Mouse (Mus musculus) spleen, adult 2 months (tissue): ENCODE results near the gene Robo3.

Experiments
- CTCF ChIP-seq: fragments of 200-500 bp; IDR thresholded peaks from 2 replicates; pipeline ENCODE4 v1.5.1; 2011; ENCODE audit warnings: mild to moderate bottlenecking, inconsistent platforms; ENCODE audit not compliant: insufficient read depth, insufficient read length, insufficient replicate concordance; ENCODE audit errors: extremely low read depth
- POLR2A ChIP-seq: fragments of 200-500 bp; IDR thresholded peaks from 2 replicates; pipeline ENCODE4 v1.6.1; 2011; ENCODE audit warnings: low read depth, low read length, inconsistent platforms

DNA sequence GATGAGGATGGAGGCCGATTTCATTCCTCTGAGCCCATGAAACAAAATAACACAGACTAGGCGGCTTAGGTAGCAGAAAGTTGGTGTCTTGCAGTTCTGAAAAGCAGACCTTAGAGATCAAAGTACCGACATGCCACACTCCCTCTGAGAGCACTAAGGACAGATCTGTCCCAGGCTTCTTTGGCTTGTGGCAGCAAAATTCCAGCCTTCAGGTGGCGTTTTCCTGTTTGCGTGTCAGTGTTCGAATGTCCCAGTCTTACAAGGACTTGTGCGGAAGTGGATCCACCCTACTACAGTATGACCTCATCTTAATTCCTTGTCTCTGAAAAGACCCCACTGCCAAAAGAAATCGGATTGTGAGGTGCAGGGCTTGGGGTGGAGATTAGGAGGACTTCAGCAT lies 64.2 kb downstream of the Robo3 start:
- TF ChIP-seq CTCF (no peak), POLR2A (no peak)
